Mouse (Mus musculus) limb, embryonic 15.5 days (tissue): ENCODE results near the gene Mex3d. TPM values are rescaled to one million over a fixed set of nuclear protein-coding genes. Genes with fewer than 3 reads are reported as not detected.

Source experiments
- ATAC-seq: fragments of 200-750 bp; cut with Nextera tagmentation; 2 replicates; pipeline ENCODE4 v1.8.0; 2017; ENCODE audit warnings: low read depth, moderate TSS enrichment; ENCODE audit not compliant: insufficient number of reproducible peaks, low FRiP score, low TSS enrichment
- H3K27ac ChIP-seq: fragments of 300-500 bp; sonication (generic); 2 replicates; pipeline ENCODE4 v1.5.1; 2015; ENCODE audit warnings: moderate library complexity, mild to moderate bottlenecking, inconsistent platforms
- H3K27me3 ChIP-seq: fragments of 300-500 bp; sonication (generic); 2 replicates; pipeline ENCODE4 v1.6.1; 2015; ENCODE audit warnings: inconsistent platforms
- H3K36me3 ChIP-seq: fragments of 300-500 bp; sonication (generic); 2 replicates; pipeline ENCODE4 v1.6.1; 2015; ENCODE audit warnings: inconsistent platforms
- H3K4me1 ChIP-seq: fragments of 300-500 bp; sonication (generic); 2 replicates; pipeline ENCODE4 v1.6.1; 2015; ENCODE audit warnings: inconsistent platforms
- H3K4me2 ChIP-seq: fragments of 300-500 bp; sonication (generic); 2 replicates; pipeline ENCODE4 v1.6.1; 2015; ENCODE audit warnings: mild to moderate bottlenecking, inconsistent platforms
- H3K4me3 ChIP-seq: fragments of 300-500 bp; sonication (generic); 2 replicates; pipeline ENCODE4 v1.5.1; 2015; ENCODE audit warnings: mild to moderate bottlenecking, inconsistent platforms
- H3K9ac ChIP-seq: fragments of 300-500 bp; sonication (generic); 2 replicates; pipeline ENCODE4 v1.6.1; 2015; ENCODE audit warnings: inconsistent platforms
- H3K9me3 ChIP-seq: fragments of 300-500 bp; sonication (generic); 2 replicates; pipeline ENCODE4 v1.6.1; 2016; ENCODE audit warnings: inconsistent platforms
- WGBS: fragments of 180-500 bp; shearing (Covaris S2); methylation state at CpG from one replicate; pipeline ENCODE4 v1.1.7; 2015; 5-methylcytosine and 5-hydroxymethylcytosine counted together
- polyA plus RNA-seq: library from polyadenylated mRNA; unstranded; fragments of >200 nt; fragmentation: Nextera tagmentation; extraction: Ambion mirVana; gene quantifications from 2 replicates; pipeline ENCODE4 v1.2.1, GENCODE M21; 2015

The Mex3d gene
- polyA plus RNA-seq, 1 experiment from 2014 or later, result 6.8 TPM

DNA sequence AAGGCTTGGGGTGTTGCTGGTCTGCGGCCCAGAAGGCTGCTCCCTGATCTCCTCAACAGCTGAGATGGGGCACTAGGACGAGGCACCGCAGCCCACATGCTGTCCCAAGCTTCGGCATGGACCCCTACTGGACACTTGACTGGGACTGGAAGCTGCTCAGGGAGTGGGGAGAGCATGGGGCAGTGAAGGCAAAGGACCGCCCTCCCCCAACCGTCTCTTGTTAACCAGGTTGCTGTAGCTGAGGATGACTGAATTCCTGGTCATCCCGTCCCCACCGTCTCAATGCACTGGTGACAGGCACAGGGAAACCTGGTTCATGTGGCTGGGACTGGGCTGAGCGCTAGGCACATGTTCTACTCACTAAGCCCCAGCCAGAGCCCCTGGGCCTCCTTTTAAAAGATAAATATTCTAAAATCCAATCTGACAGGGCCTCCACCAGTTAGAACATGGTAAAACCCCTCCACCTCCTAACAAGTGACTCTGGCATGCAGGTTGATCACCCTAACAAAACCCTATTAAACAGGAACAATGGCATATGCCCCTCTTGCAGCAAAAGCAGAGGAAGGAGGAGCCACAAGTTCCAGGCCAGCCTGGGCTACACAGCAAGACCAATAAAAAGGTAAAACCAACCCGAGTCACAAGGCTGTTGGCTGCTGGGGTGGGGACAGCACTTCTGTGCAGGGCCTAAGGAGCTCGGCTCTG lies 9.5 kb upstream of the Mex3d start:
- Histone ChIP-seq H3K27ac (peak overlapping the region; percentile 99), H3K27me3 (no peaks in the 10 kb centered on the region), H3K4me2 (peak overlapping the region; percentile 83), H3K9me3 (no peaks in the 10 kb centered on the region), H3K9ac (peak overlapping the region; percentile 17; the same call in 1 of the 2 replicates), H3K4me1 (peaks cover 30% of the 10 kb centered on the region), H3K4me3 (peak overlapping the region; percentile 70), H3K36me3 (peaks cover 65% of the 10 kb centered on the region)
- ATAC-seq, result no peak
- WGBS, result 85% methylated on average over 11 of the region's 11 CpGs

GRCm38 (mm10) chr10:80395025-80395627 lies 7.7 kb upstream of the Mex3d start:
- H3K9me3 ChIP-seq, result no peaks in the 10 kb centered on the region
- WGBS, result 94% methylated on average over 35 of the region's 35 CpGs
- H3K27me3 ChIP-seq, result no peaks in the 10 kb centered on the region
- H3K4me2 ChIP-seq, result no peak overlapping the region
- ATAC-seq, result no peak
- H3K9ac ChIP-seq, result no peak overlapping the region
- H3K4me1 ChIP-seq, result peaks cover 20% of the 10 kb centered on the region
- peaks cover 71% of the 10 kb centered on the region for H3K36me3 ChIP-seq
- H3K4me3 ChIP-seq, result no peak overlapping the region
- H3K27ac ChIP-seq, result no peak overlapping the region

- peaks cover 23% of the 10 kb centered on the region for H3K4me1 ChIP-seq
- peaks cover 75% of the 10 kb centered on the region for H3K36me3 ChIP-seq
- ATAC-seq, result no peak
- no peak overlapping the region for H3K9ac ChIP-seq
- no peak overlapping the region for H3K4me2 ChIP-seq
- WGBS, result 96% methylated on average over 5 of the region's 5 CpGs
- no peak overlapping the region for H3K4me3 ChIP-seq
- H3K9me3 ChIP-seq, result no peaks in the 10 kb centered on the region
- no peak overlapping the region for H3K27ac ChIP-seq
- H3K27me3 ChIP-seq, result no peaks in the 10 kb centered on the region
Observed at GRCm38 (mm10) chr10:80392687-80393086, 5.2 kb upstream of the Mex3d start.

GRCm38 (mm10) chr10:80390697-80391096 lies 3.2 kb upstream of the Mex3d start:
- H3K36me3 ChIP-seq, result peaks cover 58% of the 10 kb centered on the region

DNA sequence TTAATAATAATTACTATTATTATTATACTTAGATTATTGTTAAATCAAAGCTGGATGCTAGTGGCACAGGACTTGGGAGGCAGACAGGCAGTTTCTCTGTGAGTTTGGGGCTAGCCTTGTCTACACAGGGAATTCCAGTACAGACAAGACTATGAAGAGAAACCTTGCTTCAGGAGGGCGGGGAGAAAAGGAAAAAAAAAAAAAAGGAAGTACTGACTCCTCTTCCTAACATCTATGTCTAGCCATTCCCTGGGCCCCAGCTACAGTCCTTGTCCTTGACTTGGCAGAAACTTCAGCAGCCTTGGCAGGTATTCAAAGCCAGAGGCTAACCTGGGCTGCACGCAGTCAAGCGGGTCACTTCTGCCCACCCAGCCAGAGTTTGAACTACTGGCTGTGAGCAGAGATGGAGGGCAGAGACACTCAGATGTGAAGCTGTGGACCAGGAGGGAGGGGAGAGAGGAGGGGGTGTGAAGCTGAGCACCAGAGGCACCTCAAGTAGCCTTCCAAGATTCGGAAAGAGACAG lies 1.8 kb upstream of the Mex3d start:
- no peak overlapping the region for H3K4me2 ChIP-seq
- H3K36me3 ChIP-seq, result peaks cover 51% of the 10 kb centered on the region
- no peaks in the 10 kb centered on the region for H3K9me3 ChIP-seq
- no peak overlapping the region for H3K4me3 ChIP-seq
- ATAC-seq, result no peak
- H3K27ac ChIP-seq, result no peak overlapping the region
- WGBS, result 59% methylated on average over 4 of the region's 4 CpGs
- no peaks in the 10 kb centered on the region for H3K27me3 ChIP-seq
- no peak overlapping the region for H3K9ac ChIP-seq
- peaks cover 31% of the 10 kb centered on the region for H3K4me1 ChIP-seq

More at GRCm38 (mm10) chr10:80390697-80391096, 3.2 kb upstream of the Mex3d start:
- 87% methylated on average over 9 of the region's 9 CpGs for WGBS
- Histone ChIP-seq H3K9me3 (no peaks in the 10 kb centered on the region), H3K27me3 (no peaks in the 10 kb centered on the region), H3K9ac (no peak overlapping the region), H3K4me2 (no peak overlapping the region), H3K4me1 (peaks cover 19% of the 10 kb centered on the region), H3K27ac (no peak overlapping the region), H3K4me3 (no peak overlapping the region)
- ATAC-seq, result no peak

DNA sequence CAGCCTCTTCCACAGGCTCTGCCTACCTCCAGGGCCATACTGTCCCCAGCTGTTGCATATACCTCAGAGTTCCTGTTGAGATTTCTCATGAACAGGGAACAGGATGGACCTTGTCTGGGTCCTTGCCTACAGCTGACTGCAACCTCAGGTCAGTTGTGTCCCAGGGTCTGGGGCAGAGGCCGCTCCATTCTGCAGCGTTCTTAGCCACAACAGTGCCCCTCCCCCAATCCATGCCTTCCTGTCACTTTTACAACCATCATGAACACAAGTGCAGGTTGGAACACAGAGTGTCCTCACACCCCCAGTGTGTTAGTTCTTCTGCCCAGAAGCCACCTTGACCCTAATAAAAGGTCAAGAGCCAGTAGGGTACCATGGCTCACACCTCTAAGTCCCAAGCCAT lies 1.3 kb upstream of the Mex3d start:
- Histone ChIP-seq H3K4me2 (no peak overlapping the region), H3K4me3 (no peak overlapping the region; the same call in 1 of the 2 replicates), H3K9ac (no peak overlapping the region), H3K36me3 (peaks cover 46% of the 10 kb centered on the region), H3K9me3 (no peaks in the 10 kb centered on the region), H3K27ac (peak overlapping the region; percentile 82; the same call in 1 of the 2 replicates), H3K27me3 (no peaks in the 10 kb centered on the region), H3K4me1 (peaks cover 35% of the 10 kb centered on the region)
- no peak for ATAC-seq
- WGBS, result 17% methylated on average over 2 of the region's 2 CpGs

- peak overlapping the region; percentile 88 for H3K4me2 ChIP-seq
- peak overlapping the region; percentile 75 for H3K27ac ChIP-seq
- ATAC-seq, result no peak
- WGBS, result under 1% methylated on average over 85 of the region's 94 CpGs
- no peaks in the 10 kb centered on the region for H3K27me3 ChIP-seq
- peak overlapping the region; percentile 86 for H3K4me3 ChIP-seq
- peaks cover 35% of the 10 kb centered on the region for H3K36me3 ChIP-seq
- H3K4me1 ChIP-seq, result peaks cover 44% of the 10 kb centered on the region
- peak overlapping the region; percentile 90 for H3K9ac ChIP-seq
- H3K9me3 ChIP-seq, result no peaks in the 10 kb centered on the region
Observed at GRCm38 (mm10) chr10:80386735-80387471, 556 bp downstream of the Mex3d start.

- Histone ChIP-seq H3K9ac (peak overlapping the region; percentile 90), H3K4me1 (peaks cover 44% of the 10 kb centered on the region), H3K9me3 (no peaks in the 10 kb centered on the region), H3K27ac (peak overlapping the region; percentile 75), H3K4me3 (peak overlapping the region; percentile 86), H3K4me2 (peak overlapping the region; percentile 88), H3K36me3 (peaks cover 35% of the 10 kb centered on the region), H3K27me3 (no peaks in the 10 kb centered on the region)
- WGBS, result under 1% methylated on average over 34 of the region's 34 CpGs
- ATAC-seq, result peak; percentile 9; the same call in 1 of the 2 replicates
Observed at GRCm38 (mm10) chr10:80385811-80386734, 1.4 kb downstream of the Mex3d start.

- no peak for ATAC-seq
- WGBS, result 13% methylated on average over 7 of the region's 7 CpGs
- peak overlapping the region; percentile 88 for H3K4me2 ChIP-seq
- H3K27me3 ChIP-seq, result no peaks in the 10 kb centered on the region
- peaks cover 34% of the 10 kb centered on the region for H3K36me3 ChIP-seq
- H3K4me1 ChIP-seq, result peaks cover 44% of the 10 kb centered on the region
- H3K27ac ChIP-seq, result no peak overlapping the region; the same call in 1 of the 2 replicates
- H3K9me3 ChIP-seq, result no peaks in the 10 kb centered on the region
- H3K4me3 ChIP-seq, result peak overlapping the region; percentile 86
- H3K9ac ChIP-seq, result peak overlapping the region; percentile 90
Observed at GRCm38 (mm10) chr10:80385310-80385709, 2.1 kb downstream of the Mex3d start.

- Histone ChIP-seq H3K4me1 (peaks cover 44% of the 10 kb centered on the region), H3K4me2 (peak overlapping the region; percentile 88), H3K27ac (no peak overlapping the region), H3K27me3 (no peaks in the 10 kb centered on the region), H3K9ac (peak overlapping the region; percentile 90; the same call in 1 of the 2 replicates), H3K9me3 (no peaks in the 10 kb centered on the region), H3K4me3 (peak overlapping the region; percentile 86), H3K36me3 (peaks cover 33% of the 10 kb centered on the region)
- WGBS, result 75% methylated on average over 7 of the region's 7 CpGs
- no peak for ATAC-seq
Observed at GRCm38 (mm10) chr10:80384709-80385108, 2.8 kb downstream of the Mex3d start.

DNA sequence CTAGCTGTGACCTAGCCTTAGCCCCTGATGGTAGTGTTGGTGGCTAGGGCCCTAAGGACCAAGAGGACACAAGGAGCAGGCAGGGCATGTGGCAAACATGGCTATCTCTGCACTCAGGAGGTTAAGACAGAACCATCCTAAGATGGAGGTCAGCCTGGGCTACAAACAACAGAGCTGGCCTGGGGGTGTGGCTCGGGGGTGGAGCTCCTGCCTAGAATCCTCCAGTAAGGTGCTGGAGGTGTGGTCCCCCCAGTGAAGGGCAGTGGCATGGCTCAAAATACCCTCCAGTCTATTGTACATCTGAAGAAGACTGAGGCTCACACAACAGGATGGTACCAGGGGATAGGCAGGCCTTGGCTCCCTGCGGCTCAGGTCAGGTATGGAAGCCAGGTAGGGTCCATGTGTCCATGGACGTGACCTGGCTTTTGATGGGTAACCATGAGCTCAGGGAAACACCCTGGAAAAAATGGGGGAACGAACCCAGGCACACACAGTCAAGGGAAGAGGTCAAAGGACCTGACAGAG lies 3.3 kb downstream of the Mex3d start:
- ATAC-seq, result no peak
- WGBS, result 84% methylated on average over 4 of the region's 4 CpGs
- Histone ChIP-seq H3K27ac (no peak overlapping the region), H3K9ac (no peak overlapping the region), H3K27me3 (no peaks in the 10 kb centered on the region), H3K4me2 (0 out of 2 replicates have a peak overlapping the region, but pooled peaks have one; percentile 88), H3K4me1 (peaks cover 44% of the 10 kb centered on the region), H3K4me3 (peak overlapping the region; percentile 86), H3K36me3 (peaks cover 38% of the 10 kb centered on the region), H3K9me3 (no peaks in the 10 kb centered on the region)
